Mouse (Mus musculus) spleen, adult 2 months (tissue): Measurements from ENCODE around the gene Rhbdl1. TPM values are rescaled to one million over a fixed set of nuclear protein-coding genes. Genes with fewer than 3 reads are reported as not detected.
A peak's percentile ranks its signal among the peaks of the same experiment; 100 is the strongest.

ENCODE experiments used
- DNase-seq, 2 experiments: peaks; one replicate each; pipeline versions ENCODE4 v3.0.0 to v3.0.0-alpha.2; 2012 to 2021; ENCODE audit warnings: low spot score in 2 of 2, low read depth in 1 of 2
- H3K27ac ChIP-seq: fragments of 200-500 bp; 2 replicates; pipeline ENCODE4 v1.5.1; 2012; ENCODE audit warnings: low read length, inconsistent platforms; ENCODE audit not compliant: insufficient read depth
- H3K27me3 ChIP-seq: fragments of 200-500 bp; 2 replicates; pipeline ENCODE4 v1.6.1; 2012; ENCODE audit warnings: mild to moderate bottlenecking, moderate library complexity, low read length, inconsistent platforms; ENCODE audit not compliant: control insufficient read depth, insufficient read depth
- H3K36me3 ChIP-seq: fragments of 200-500 bp; 2 replicates; pipeline ENCODE4 v1.6.1; 2012; ENCODE audit warnings: mild to moderate bottlenecking, low read length, inconsistent platforms; ENCODE audit not compliant: control insufficient read depth, insufficient read depth
- H3K4me1 ChIP-seq: fragments of 200-500 bp; 2 replicates; pipeline ENCODE4 v1.6.1; 2011; ENCODE audit warnings: inconsistent platforms; ENCODE audit not compliant: control insufficient read depth, insufficient read depth, insufficient read length
- H3K4me3 ChIP-seq: fragments of 200-500 bp; 2 replicates; pipeline ENCODE4 v1.5.1; 2011; ENCODE audit warnings: mild to moderate bottlenecking, inconsistent platforms; ENCODE audit not compliant: insufficient read depth, insufficient read length; ENCODE audit errors: extremely low read depth
- CTCF ChIP-seq: fragments of 200-500 bp; IDR thresholded peaks from 2 replicates; pipeline ENCODE4 v1.5.1; 2011; ENCODE audit warnings: mild to moderate bottlenecking, inconsistent platforms; ENCODE audit not compliant: insufficient read depth, insufficient read length, insufficient replicate concordance; ENCODE audit errors: extremely low read depth
- POLR2A ChIP-seq: fragments of 200-500 bp; IDR thresholded peaks from 2 replicates; pipeline ENCODE4 v1.6.1; 2011; ENCODE audit warnings: low read depth, low read length, inconsistent platforms
- WGBS: fragments of 180-500 bp; shearing (Covaris S2); methylation state at CpG from one replicate; pipeline ENCODE4 v1.1.7; 2018; 5-methylcytosine and 5-hydroxymethylcytosine counted together
- polyA plus RNA-seq: library from polyadenylated mRNA; depleted of rRNA; stranded (reverse); fragments of >200 nt; gene quantifications from 2 replicates; pipeline ENCODE4 v1.2.3, GENCODE M21; 2012

The Rhbdl1 gene
- polyA plus RNA-seq, 1 experiment, result 5.5 TPM

DNA sequence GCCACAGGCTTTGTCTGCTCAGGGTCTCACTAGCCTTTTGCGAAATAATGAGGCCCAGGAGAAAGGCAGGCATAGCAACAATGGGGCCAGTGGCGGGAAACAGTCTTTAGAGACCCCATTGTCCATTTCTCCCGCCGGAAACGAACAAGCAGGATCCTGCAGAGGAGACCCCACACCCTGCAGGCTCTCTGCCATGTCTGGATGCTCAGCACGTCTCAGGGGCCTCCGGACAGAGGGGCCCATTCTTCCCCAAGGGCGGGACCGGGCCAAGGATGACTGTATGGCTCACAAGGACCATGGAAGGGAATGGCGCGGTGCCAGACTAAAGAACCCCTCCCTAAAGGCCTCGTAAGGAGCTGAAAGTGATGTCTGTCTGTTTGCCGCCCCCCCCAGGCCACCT lies 42.9 kb downstream of the Rhbdl1 start:
- Histone ChIP-seq H3K27me3 (no peaks in the 10 kb centered on the region), H3K36me3 (no peaks in the 10 kb centered on the region; the same call in 1 of the 2 replicates), H3K4me3 (no peak overlapping the region), H3K27ac (no peak overlapping the region), H3K4me1 (peaks cover 15% of the 10 kb centered on the region)
- WGBS, result 92% methylated on average over 13 of the region's 13 CpGs
- TF ChIP-seq CTCF (no peak), POLR2A (no peak)
- no peak for DNase-seq

DNA sequence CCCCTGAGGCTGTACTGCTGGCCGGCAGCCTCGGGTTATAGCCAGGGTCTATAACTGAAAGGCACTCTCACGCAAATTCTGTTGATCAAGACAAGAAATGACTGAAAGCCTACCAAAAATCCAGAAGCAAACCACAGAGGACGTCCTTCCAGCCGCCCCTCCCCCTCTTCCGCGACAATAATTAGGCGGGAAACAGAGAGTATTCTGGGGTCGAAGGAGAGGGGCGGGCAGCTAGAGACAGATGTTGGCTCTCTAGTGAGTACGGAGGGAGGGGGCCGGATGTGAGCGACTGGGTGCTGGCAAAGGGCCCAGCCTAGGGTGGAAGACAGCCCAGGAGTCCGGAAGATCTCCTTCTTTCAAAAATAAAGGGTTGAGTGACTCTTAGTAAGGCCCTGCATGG lies 44.5 kb downstream of the Rhbdl1 start, which contains the start of gene Fam173a:
Fam173a (minus strand) TSS at position 287 of the 400 bp plus-strand sequence.
- Histone ChIP-seq H3K4me1 (peaks cover 15% of the 10 kb centered on the region), H3K27me3 (no peaks in the 10 kb centered on the region), H3K36me3 (no peaks in the 10 kb centered on the region; the same call in none of the 2 replicates), H3K4me3 (peak within 1 kb of the TSS; percentile 97), H3K27ac (peak within 1 kb of the TSS; percentile 94)
- peak; percentile 61 to 70 for DNase-seq
- under 1% methylated on average over 14 of the region's 14 CpGs for WGBS
- TF ChIP-seq POLR2A (no peak), CTCF (no peak)

DNA sequence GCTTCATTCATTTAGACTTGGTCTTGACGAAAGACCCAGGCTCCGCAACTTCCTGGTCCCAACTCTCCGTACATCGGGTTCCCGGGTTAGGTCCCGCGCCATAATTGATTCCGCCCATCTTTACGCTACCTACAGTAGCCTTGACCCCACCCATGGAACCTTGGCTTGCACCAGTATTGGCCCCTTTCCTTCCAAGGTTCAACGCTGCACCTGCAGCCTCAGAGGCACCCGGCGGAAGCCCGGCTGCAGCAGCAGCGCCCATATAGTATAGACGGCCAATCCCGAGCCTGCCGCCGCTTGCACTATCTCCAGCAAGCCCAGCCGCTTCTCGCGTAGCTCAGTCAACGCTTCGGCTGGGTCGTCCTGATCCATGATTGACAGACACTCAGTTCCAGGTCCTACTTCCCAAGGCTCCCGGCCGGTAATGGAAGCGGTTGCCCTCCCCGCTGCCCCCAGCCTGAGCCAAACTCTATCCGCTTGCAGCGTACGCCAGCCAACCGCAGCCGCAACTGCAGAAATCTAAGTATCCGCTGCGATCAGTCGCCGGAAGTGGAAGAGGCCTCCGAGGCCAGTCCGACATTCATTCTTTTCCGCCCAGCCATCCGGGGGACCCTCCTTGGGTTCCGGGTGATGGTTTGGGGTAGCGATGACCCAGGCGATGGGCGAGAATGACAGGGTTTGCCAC lies 45.1 kb downstream of the Rhbdl1 start:
- peak; percentile 82 to 83 for DNase-seq
- Histone ChIP-seq H3K4me3 (peak overlapping the region; percentile 97), H3K27me3 (no peaks in the 10 kb centered on the region), H3K4me1 (peaks cover 15% of the 10 kb centered on the region), H3K36me3 (no peaks in the 10 kb centered on the region; the same call in none of the 2 replicates), H3K27ac (peak overlapping the region; percentile 94)
- TF ChIP-seq CTCF (no peak), POLR2A (peak; percentile 72)
- WGBS, result under 1% methylated on average over 45 of the region's 45 CpGs

DNA sequence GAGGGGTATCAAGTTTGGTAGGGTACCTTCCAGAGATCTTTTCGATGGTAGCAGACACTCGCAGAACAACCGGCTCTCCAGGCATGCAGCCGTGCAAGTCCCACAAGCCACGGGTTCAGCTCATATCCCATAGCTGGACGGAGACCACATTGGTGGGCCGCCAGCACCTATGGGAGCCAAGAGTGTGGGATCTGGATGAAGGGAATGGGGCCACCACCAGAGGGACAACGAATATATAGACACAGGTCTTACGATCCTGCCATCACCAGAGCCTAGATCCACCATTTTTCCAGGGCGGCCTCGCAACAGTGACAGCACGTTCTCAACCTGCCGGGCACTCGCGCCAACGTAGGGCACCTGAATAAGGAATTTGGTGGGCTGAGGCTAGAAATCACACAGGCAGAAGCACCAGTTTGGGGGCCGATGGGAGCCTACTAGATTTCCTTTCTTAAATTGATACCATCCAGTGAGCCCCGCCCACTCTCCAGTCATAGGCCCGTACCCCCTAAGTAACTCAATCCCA lies 45.7 kb downstream of the Rhbdl1 start:
- WGBS, result 26% methylated on average over 19 of the region's 19 CpGs
- H3K27me3 ChIP-seq, result no peaks in the 10 kb centered on the region
- peak overlapping the region; percentile 94; the same call in 1 of the 2 replicates for H3K27ac ChIP-seq
- peaks cover 15% of the 10 kb centered on the region for H3K4me1 ChIP-seq
- DNase-seq, result no peak
- no peaks in the 10 kb centered on the region; the same call in none of the 2 replicates for H3K36me3 ChIP-seq
- H3K4me3 ChIP-seq, result peak overlapping the region; percentile 97
- TF ChIP-seq POLR2A (no peak), CTCF (no peak)

DNA sequence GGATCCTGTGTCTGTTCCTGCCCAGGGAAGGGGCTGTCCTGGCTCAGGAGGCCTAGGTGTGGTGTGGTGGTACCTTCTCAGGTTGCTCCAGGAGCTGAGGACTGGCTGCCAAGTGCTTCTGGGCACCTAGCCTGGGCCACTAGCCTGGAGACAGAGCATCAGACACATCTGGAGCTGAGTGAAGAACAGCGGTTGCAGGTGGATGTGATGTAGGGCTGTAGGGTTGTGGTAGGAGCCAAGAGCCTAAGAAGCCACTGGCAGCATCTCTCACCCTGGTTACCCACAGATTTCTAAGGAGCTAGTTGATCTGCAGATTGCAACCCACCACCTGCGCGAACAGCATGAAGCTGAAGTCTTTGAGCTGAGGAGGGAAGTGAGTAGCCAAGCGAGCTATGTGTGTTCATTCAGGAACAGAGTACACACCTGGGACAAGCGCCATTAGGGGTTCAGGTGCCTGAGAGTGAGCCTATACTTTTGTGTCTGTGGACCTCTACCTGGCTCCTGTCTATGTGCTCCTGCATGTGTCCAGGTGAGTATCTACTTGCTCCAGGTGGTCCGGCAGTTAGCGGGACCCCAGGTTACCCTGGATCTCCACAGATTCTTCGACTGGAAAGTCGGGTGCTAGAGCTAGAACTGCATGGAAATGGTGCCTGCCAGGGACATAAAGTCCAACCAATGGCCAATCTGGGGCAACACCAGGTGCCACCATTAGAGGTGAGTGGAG lies 50.2 kb downstream of the Rhbdl1 start:
- 87% methylated on average over 9 of the region's 9 CpGs for WGBS
- Histone ChIP-seq H3K27me3 (no peaks in the 10 kb centered on the region), H3K27ac (no peak overlapping the region), H3K36me3 (peaks cover 7% of the 10 kb centered on the region), H3K4me3 (no peak overlapping the region), H3K4me1 (peaks cover 11% of the 10 kb centered on the region)
- TF ChIP-seq CTCF (no peak), POLR2A (no peak)
- DNase-seq, result no peak

DNA sequence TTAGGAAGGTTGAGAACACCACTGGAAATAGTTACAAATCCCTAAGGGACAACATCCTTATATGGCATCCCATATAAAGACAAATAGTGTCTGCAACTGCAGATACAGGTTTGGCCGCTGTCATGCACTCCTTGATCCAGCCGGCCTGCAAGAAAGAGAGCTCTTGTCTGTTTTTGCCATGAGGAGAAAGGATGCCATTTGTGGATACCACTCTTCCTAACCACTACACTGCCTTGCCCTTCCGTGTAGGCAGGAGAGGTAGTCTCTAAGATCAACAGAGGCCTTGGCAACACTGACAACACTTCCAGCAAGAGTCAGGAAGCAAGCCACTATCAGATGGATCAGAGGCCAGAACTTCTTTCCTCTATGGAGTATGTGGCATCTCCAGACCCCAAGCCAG lies 50.8 kb downstream of the Rhbdl1 start, which contains the start of gene Ccdc78:
Ccdc78 (plus strand) TSS at position 301 of the 400 bp plus-strand sequence.
- DNase-seq, result no peak
- H3K27ac ChIP-seq, result no peak within 1 kb of the TSS
- peaks cover 8% of the 10 kb centered on the region for H3K4me1 ChIP-seq
- no peak for TF ChIP-seq CTCF
- TF ChIP-seq POLR2A, result no peak
- peak within 1 kb of the TSS; percentile 89 for H3K4me3 ChIP-seq
- no peaks in the 10 kb centered on the region for H3K27me3 ChIP-seq
- 89% methylated on average over 3 of the region's 3 CpGs for WGBS
- H3K36me3 ChIP-seq, result peaks cover 13% of the 10 kb centered on the region
